Mouse (Mus musculus) small intestine, adult 2 months (tissue): ENCODE data around the gene Afap1. TPM values are rescaled to one million over a fixed set of nuclear protein-coding genes. Genes with fewer than 3 reads are reported as not detected.

Source experiments
- H3K27ac ChIP-seq: fragments of 200-500 bp; 2 replicates; pipeline ENCODE4 v1.5.1; 2012; ENCODE audit warnings: low read depth, low read length, control low read depth, inconsistent platforms; ENCODE audit not compliant: insufficient read depth
- H3K27me3 ChIP-seq: fragments of 200-500 bp; 2 replicates; pipeline ENCODE4 v1.6.1; 2012; ENCODE audit warnings: mild to moderate bottlenecking, moderate library complexity, low read length, inconsistent platforms; ENCODE audit not compliant: control insufficient read depth, insufficient read depth
- H3K36me3 ChIP-seq: fragments of 200-500 bp; 2 replicates; pipeline ENCODE4 v1.6.1; 2012; ENCODE audit warnings: mild to moderate bottlenecking, low read length, control low read depth, inconsistent platforms; ENCODE audit not compliant: control insufficient read depth, insufficient read depth
- H3K4me1 ChIP-seq: fragments of 200-500 bp; 2 replicates; pipeline ENCODE4 v1.6.1; 2012; ENCODE audit warnings: low read length, inconsistent platforms, mixed read lengths; ENCODE audit not compliant: control insufficient read depth, insufficient read depth, insufficient read length
- H3K4me3 ChIP-seq: fragments of 200-500 bp; 2 replicates; pipeline ENCODE4 v1.5.1; 2012; ENCODE audit warnings: low read depth, mild to moderate bottlenecking, control low read depth, inconsistent platforms, low read length, moderate library complexity
- CTCF ChIP-seq: fragments of 200-500 bp; IDR thresholded peaks from 2 replicates; pipeline ENCODE4 v1.5.1; 2012; ENCODE audit warnings: low read depth, mild to moderate bottlenecking, control low read depth, inconsistent platforms, low read length, moderate library complexity, mixed read lengths; ENCODE audit not compliant: insufficient replicate concordance, insufficient read length; ENCODE audit errors: extremely low read depth
- POLR2A ChIP-seq: fragments of 200-500 bp; IDR thresholded peaks from 2 replicates; pipeline ENCODE4 v1.6.1; 2012; ENCODE audit warnings: low read depth, mild to moderate bottlenecking, control low read depth, inconsistent platforms, low read length, moderate library complexity
- WGBS: fragments of 180-500 bp; shearing (Covaris S2); methylation state at CpG from one replicate; pipeline ENCODE4 v1.1.7; 2018; 5-methylcytosine and 5-hydroxymethylcytosine counted together
- polyA plus RNA-seq: library from polyadenylated mRNA; depleted of rRNA; stranded (reverse); fragments of >200 nt; gene quantifications from 2 replicates; pipeline ENCODE4 v1.2.3, GENCODE M21; 2012

Afap1 gene
- polyA plus RNA-seq, 1 experiment, result 3.0 TPM

DNA sequence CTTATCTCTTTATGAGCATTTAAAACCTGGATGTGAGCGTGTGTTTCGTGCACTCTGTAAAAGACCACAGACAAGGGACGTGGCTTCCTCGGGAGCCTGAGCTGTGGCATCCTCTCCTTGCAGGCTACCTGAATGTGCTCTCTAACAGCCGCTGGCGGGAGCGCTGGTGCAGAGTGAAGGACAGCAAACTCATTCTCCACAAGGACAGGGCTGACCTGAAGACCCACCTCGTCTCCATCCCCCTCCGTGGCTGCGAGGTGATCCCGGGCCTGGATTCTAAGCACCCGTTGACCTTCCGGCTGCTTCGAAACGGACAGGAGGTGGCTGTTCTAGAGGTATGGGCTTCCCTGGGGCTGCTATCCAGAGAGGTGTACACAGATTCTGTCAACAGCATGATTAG lies 81.1 kb downstream of the Afap1 start:
- WGBS, result 79% methylated on average over 15 of the region's 15 CpGs
- Histone ChIP-seq H3K4me1 (no peaks in the 10 kb centered on the region), H3K27ac (peak overlapping the region; percentile 43), H3K4me3 (no peak overlapping the region), H3K27me3 (no peaks in the 10 kb centered on the region), H3K36me3 (no peaks in the 10 kb centered on the region)
- TF ChIP-seq POLR2A, result no peak
- TF ChIP-seq CTCF, result no peak

DNA sequence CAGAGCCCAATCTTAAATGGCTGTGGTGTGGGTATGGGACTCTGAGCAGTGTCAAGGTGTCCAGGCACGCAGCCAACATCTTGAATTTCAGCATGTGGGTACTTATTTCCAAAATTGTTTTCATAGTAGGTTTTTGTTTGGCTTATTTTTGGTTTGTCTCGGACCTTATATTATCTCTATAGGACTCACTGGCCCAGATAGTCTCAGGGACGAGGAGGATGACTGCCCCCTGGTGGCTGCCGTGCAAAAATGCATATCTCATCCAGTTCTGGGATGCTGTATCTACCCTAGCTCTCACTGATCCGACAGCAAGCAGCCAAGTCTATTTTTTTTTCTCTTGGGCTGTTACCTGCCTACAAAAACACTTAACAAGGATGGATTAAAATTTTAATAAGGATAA lies 82.6 kb downstream of the Afap1 start:
- no peaks in the 10 kb centered on the region for H3K36me3 ChIP-seq
- no peaks in the 10 kb centered on the region for H3K27me3 ChIP-seq
- TF ChIP-seq CTCF (peak; percentile 88; the same call in 1 of the 2 replicates), POLR2A (no peak)
- no peak overlapping the region for H3K4me3 ChIP-seq
- 12% methylated on average over 5 of the region's 5 CpGs for WGBS
- no peak overlapping the region for H3K27ac ChIP-seq
- no peaks in the 10 kb centered on the region for H3K4me1 ChIP-seq

DNA sequence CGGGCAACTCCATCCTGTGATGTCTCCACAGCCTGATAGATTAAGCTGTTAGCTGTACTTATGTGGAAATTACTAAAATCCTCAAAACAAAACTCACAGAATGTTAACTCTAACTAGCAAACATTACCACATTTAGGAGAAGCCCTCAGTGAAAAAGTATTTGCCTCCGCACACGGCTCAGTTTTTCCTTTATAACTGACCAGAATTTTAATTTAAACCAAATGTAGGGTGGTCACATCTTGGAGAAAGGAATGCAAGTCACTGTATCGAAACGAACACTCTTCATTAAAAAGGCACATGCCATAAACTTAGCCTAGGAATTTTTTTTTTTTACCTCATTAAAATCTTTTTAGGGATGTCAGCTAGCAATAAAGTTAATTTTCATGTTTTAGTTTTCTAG lies 87.4 kb downstream of the Afap1 start:
- 70% methylated on average over 5 of the region's 5 CpGs for WGBS
- Histone ChIP-seq H3K27ac (no peak overlapping the region), H3K27me3 (no peaks in the 10 kb centered on the region), H3K4me3 (no peak overlapping the region), H3K4me1 (0 out of 2 replicates have a peak, but pooled peaks cover 1% of the 10 kb centered on the region), H3K36me3 (no peaks in the 10 kb centered on the region)
- TF ChIP-seq POLR2A (no peak), CTCF (no peak)

DNA sequence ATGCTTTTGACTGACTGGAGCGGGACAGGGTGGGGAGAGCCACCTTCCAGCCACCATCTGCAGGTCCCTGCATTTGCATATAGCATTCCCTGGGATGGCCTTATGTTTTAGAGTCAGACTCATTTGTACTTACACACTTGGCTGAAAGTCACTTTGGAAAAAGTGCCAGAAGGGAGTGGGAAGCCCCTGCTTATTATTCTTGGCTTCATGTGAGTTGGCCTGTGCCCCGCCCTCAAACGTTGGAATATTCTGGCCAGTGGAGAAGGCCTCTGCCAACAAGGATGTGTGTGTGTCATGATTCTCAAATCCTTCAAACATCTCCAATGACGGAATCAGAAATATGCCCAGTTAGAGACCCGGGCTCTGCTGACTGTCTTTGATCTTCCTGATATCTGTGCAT lies 88.2 kb downstream of the Afap1 start:
- no peaks in the 10 kb centered on the region for H3K27me3 ChIP-seq
- 71% methylated on average over 5 of the region's 5 CpGs for WGBS
- no peak overlapping the region for H3K27ac ChIP-seq
- 0 out of 2 replicates have a peak, but pooled peaks cover 1% of the 10 kb centered on the region for H3K4me1 ChIP-seq
- no peak for TF ChIP-seq CTCF
- TF ChIP-seq POLR2A, result no peak
- no peaks in the 10 kb centered on the region for H3K36me3 ChIP-seq
- no peak overlapping the region for H3K4me3 ChIP-seq

DNA sequence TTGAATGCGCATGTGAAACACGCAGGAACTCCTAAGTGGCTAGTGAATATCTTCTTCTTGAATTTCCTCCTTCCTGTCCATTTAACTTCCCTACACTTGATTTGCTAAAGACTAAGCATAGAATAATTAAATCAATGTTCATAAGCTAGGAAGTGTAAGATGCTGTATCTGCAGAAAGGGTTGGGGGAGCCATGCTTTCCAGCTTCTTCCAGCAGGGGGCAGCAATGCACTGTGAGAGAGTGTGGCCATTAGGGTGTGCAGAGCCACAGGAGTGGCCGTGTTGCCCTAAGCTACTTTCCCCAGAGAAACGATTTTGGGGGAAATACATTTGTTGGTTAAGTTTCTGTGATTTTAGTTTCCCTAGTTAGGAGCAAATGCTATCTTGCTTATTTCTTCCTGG lies 88.9 kb downstream of the Afap1 start:
- Histone ChIP-seq H3K27me3 (no peaks in the 10 kb centered on the region), H3K36me3 (no peaks in the 10 kb centered on the region), H3K27ac (no peak overlapping the region), H3K4me3 (no peak overlapping the region), H3K4me1 (0 out of 2 replicates have a peak, but pooled peaks cover 1% of the 10 kb centered on the region)
- TF ChIP-seq CTCF (peak; percentile 81; the same call in 1 of the 2 replicates), POLR2A (no peak)
- WGBS, result 46% methylated on average over 4 of the region's 4 CpGs

DNA sequence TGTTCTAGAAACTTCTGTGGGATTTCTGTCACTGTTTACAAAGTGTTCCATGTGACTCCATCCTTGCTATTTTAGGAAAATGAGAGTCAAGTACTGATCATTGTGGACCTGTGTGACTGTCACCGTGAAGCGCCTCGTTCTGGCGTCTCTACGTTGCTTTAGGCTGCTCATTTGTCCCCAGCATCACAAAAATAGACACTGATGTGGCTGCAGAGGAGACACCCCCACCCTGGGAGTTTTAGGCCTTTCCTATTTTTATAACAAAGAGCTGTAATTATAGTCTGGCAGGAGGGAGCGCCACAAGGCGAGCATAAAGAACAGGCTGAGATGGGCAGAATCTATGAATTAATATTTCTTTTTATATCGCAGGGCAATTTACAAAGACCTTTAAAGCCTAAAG lies 92.5 kb downstream of the Afap1 start:
- Histone ChIP-seq H3K27me3 (no peaks in the 10 kb centered on the region), H3K4me3 (no peak overlapping the region), H3K36me3 (peaks cover 2% of the 10 kb centered on the region; the same call in 1 of the 2 replicates), H3K4me1 (0 out of 2 replicates have a peak, but pooled peaks cover 1% of the 10 kb centered on the region), H3K27ac (no peak overlapping the region)
- WGBS, result 90% methylated on average over 8 of the region's 8 CpGs
- no peak for TF ChIP-seq CTCF
- TF ChIP-seq POLR2A, result no peak

DNA sequence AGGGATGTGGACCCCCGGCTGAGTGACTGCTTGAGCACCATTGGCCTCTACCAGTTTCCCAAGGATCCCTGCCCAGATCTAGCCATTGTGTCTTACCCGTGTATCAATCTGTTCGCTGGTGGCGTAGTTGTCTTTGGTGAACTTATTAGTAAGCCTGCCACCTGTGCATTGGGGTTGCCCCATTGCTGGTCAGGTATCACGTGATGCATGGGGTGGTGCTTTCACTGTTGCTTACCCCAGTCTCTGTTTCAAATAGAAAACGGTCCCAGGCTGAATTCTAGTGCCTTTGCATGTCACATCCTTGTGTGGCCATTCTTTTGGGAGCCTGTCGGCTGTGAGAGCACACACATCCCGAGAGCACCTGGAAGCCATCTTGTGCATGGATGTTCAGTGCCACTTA lies 95.0 kb downstream of the Afap1 start:
- Histone ChIP-seq H3K27me3 (no peaks in the 10 kb centered on the region), H3K4me3 (no peak overlapping the region), H3K36me3 (peaks cover 2% of the 10 kb centered on the region; the same call in 1 of the 2 replicates), H3K4me1 (no peaks in the 10 kb centered on the region), H3K27ac (no peak overlapping the region)
- TF ChIP-seq POLR2A (no peak), CTCF (no peak)
- WGBS, result 94% methylated on average over 8 of the region's 8 CpGs
